16 mouse cellular contexts compared by ENCODE assay signal in genomic region chrX:142869844-142870243, GRCm38 (mm10).
DNase-seq lines count a peak whose midpoint lies in the region; ATAC-seq and TF ChIP-seq lines count a peak whose summit lies in the region.
"Had no signal": no experiment of that assay in that cellular context is flagged by ENCODE, and none has a peak within 500 bp of the region (broad histone marks: within the 10 kb centered on the region; RNA-seq: fewer than 3 reads in every experiment).

No protein-coding gene starts in this region.

- no peaks in the 10 kb centered on the region for H3K9me3 ChIP-seq in embryonic facial prominence, embryonic 14.5 days (ENCODE audit: control insufficient read depth, low read length)
- H3K9me3 ChIP-seq in embryonic facial prominence, embryonic 10.5 days, result no peaks in the 10 kb centered on the region
- no peaks in the 10 kb centered on the region for H3K9me3 ChIP-seq in hindbrain, postnatal 0 days (ENCODE audit: low read length)
- H3K9me3 ChIP-seq in hindbrain, embryonic 12.5 days (replicated peaks), result no peaks in the 10 kb centered on the region
- H3K9me3 ChIP-seq: intestine, embryonic 15.5 days; limb, embryonic 15.5 days; neural tube, embryonic 15.5 days had no signal

- no peak overlapping the region for H3K4me3 ChIP-seq in embryonic facial prominence, embryonic 14.5 days (ENCODE audit: low read depth, low read length)
- H3K4me3 ChIP-seq in embryonic facial prominence, embryonic 10.5 days, result no peak overlapping the region
- H3K4me3 ChIP-seq in hindbrain, postnatal 0 days (ENCODE audit: low read length), result no peak overlapping the region
- no peak overlapping the region for H3K4me3 ChIP-seq in hindbrain, embryonic 12.5 days
- H3K4me3 ChIP-seq: intestine, embryonic 15.5 days; layer of hippocampus, adult 2 months; limb, embryonic 15.5 days; neural tube, embryonic 15.5 days had no signal

- H3K36me3 ChIP-seq in embryonic facial prominence, embryonic 14.5 days (ENCODE audit: control insufficient read depth, insufficient read depth, low read length), result no peaks in the 10 kb centered on the region
- H3K36me3 ChIP-seq in embryonic facial prominence, embryonic 10.5 days (replicated peaks), result no peaks in the 10 kb centered on the region
- no peaks in the 10 kb centered on the region for H3K36me3 ChIP-seq in hindbrain, postnatal 0 days (ENCODE audit: insufficient read depth, low read length)
- H3K36me3 ChIP-seq in hindbrain, embryonic 12.5 days, result no peaks in the 10 kb centered on the region
- H3K36me3 ChIP-seq: intestine, embryonic 15.5 days; limb, embryonic 15.5 days; neural tube, embryonic 15.5 days had no signal

- no peaks in the 10 kb centered on the region for H3K4me1 ChIP-seq in embryonic facial prominence, embryonic 14.5 days (ENCODE audit: control insufficient read depth, insufficient read depth, low read length)
- no peaks in the 10 kb centered on the region for H3K4me1 ChIP-seq in embryonic facial prominence, embryonic 10.5 days
- H3K4me1 ChIP-seq in hindbrain, postnatal 0 days (ENCODE audit: insufficient read depth, low read length), result no peaks in the 10 kb centered on the region
- H3K4me1 ChIP-seq in hindbrain, embryonic 12.5 days, result no peaks in the 10 kb centered on the region
- H3K4me1 ChIP-seq: intestine, embryonic 15.5 days; limb, embryonic 15.5 days; neural tube, embryonic 15.5 days had no signal

- ATAC-seq in embryonic facial prominence, embryonic 14.5 days (ENCODE audit: low read depth), result no peak
- no peak for ATAC-seq in hindbrain, postnatal 0 days
- ATAC-seq in hindbrain, embryonic 12.5 days (ENCODE audit: low FRiP score), result no peak
- ATAC-seq: intestine, embryonic 15.5 days had no signal

- no peak overlapping the region for H3K4me2 ChIP-seq in embryonic facial prominence, embryonic 14.5 days (ENCODE audit: low read depth, low read length)
- no peak overlapping the region for H3K4me2 ChIP-seq in hindbrain, postnatal 0 days (ENCODE audit: low read depth, low read length)
- no peak overlapping the region for H3K4me2 ChIP-seq in hindbrain, embryonic 12.5 days (replicated peaks)
- H3K4me2 ChIP-seq: intestine, embryonic 15.5 days; limb, embryonic 15.5 days; neural tube, embryonic 15.5 days had no signal

- peak; percentile 22 for DNase-seq in embryonic facial prominence, embryonic 14.5 days (ENCODE audit: low spot score)
- DNase-seq in embryonic facial prominence, embryonic 10.5 days (ENCODE audit: low spot score), result no peak
- peak; percentile 38 for DNase-seq in hindbrain, postnatal 0 days (ENCODE audit: low spot score)
- DNase-seq in Muller cell, postnatal 12 days (ENCODE audit: inconsistent ontology term), result peak; percentile 53
- peak; percentile 13 for DNase-seq in forelimb bud, embryonic 11.5 days (ENCODE audit: low read depth, low spot score)
- DNase-seq in right cerebral cortex, adult 2 months (ENCODE audit: low spot score in 2 of 2), result no peak
- DNase-seq in kidney, adult 11 months, result no peak
- DNase-seq: lung, adult 18-20 months; right cerebral cortex, adult 18-20 months; spleen, adult 18-20 months; thymus, postnatal 25 days had no signal

- 0 out of 2 replicates have a peak, but pooled peaks cover 4% of the 10 kb centered on the region for H3K27me3 ChIP-seq in embryonic facial prominence, embryonic 14.5 days (replicated peaks; ENCODE audit: control insufficient read depth, insufficient read depth, low read length)
- H3K27me3 ChIP-seq in embryonic facial prominence, embryonic 10.5 days (replicated peaks; ENCODE audit: low read depth, poor library complexity, severe bottlenecking), result peaks cover 19% of the 10 kb centered on the region
- no peaks in the 10 kb centered on the region for H3K27me3 ChIP-seq in hindbrain, postnatal 0 days (ENCODE audit: insufficient read depth, low read length)
- 0 out of 2 replicates have a peak, but pooled peaks cover 2% of the 10 kb centered on the region for H3K27me3 ChIP-seq in hindbrain, embryonic 12.5 days
- H3K27me3 ChIP-seq: intestine, embryonic 15.5 days; limb, embryonic 15.5 days; neural tube, embryonic 15.5 days had no signal

- no peak overlapping the region for H3K27ac ChIP-seq in embryonic facial prominence, embryonic 14.5 days (replicated peaks; ENCODE audit: low read depth, low read length)
- no peak overlapping the region for H3K27ac ChIP-seq in embryonic facial prominence, embryonic 10.5 days (replicated peaks)
- H3K27ac ChIP-seq in hindbrain, postnatal 0 days, result no peak overlapping the region
- H3K27ac ChIP-seq in hindbrain, embryonic 12.5 days, result no peak overlapping the region
- H3K27ac ChIP-seq: intestine, embryonic 15.5 days; layer of hippocampus, adult 2 months; limb, embryonic 15.5 days; neural tube, embryonic 15.5 days had no signal

- WGBS in embryonic facial prominence, embryonic 14.5 days, result 72% methylated on average over 2 of the region's 2 CpGs
- WGBS in embryonic facial prominence, embryonic 10.5 days, result 91% methylated on average over 2 of the region's 2 CpGs
- 49% methylated on average over 2 of the region's 2 CpGs for WGBS in hindbrain, postnatal 0 days
- 82% methylated on average over 2 of the region's 2 CpGs for WGBS in hindbrain, embryonic 12.5 days

- H3K9ac ChIP-seq in embryonic facial prominence, embryonic 14.5 days (ENCODE audit: low read depth, low read length), result no peak overlapping the region
- no peak overlapping the region for H3K9ac ChIP-seq in hindbrain, postnatal 0 days (replicated peaks; ENCODE audit: low read length)
- H3K9ac ChIP-seq in hindbrain, embryonic 12.5 days, result no peak overlapping the region
- H3K9ac ChIP-seq: intestine, embryonic 15.5 days; limb, embryonic 15.5 days; neural tube, embryonic 15.5 days had no signal

- no peak for TF ChIP-seq CTCF in hindbrain, postnatal 0 days (IDR thresholded peaks at IDR 0.05; ENCODE audit: low read depth)

Comparison
In these comparisons a context has a peak if more than half of its experiments do, and no peak if none do; other contexts are left out.
1. DNase-seq: peak in embryonic facial prominence, embryonic 14.5 days (single experiment), hindbrain, postnatal 0 days (single experiment), Muller cell, postnatal 12 days (single experiment) and forelimb bud, embryonic 11.5 days (single experiment); none in embryonic facial prominence, embryonic 10.5 days (single experiment), right cerebral cortex, adult 2 months (0 of 2) and kidney, adult 11 months (single experiment).